ENCODE assay signal across 19 mouse cellular contexts in genomic region chr1:80812906-80813305, GRCm38 (mm10).
"Had no signal": no experiment of that assay in that cellular context is flagged by ENCODE, and none has a peak within 500 bp of the region (broad histone marks: within the 10 kb centered on the region; RNA-seq: fewer than 3 reads in every experiment).

No protein-coding gene starts in this region.

- H3K27ac ChIP-seq: intestine, embryonic 15.5 days; limb, embryonic 13.5 days; liver, embryonic 13.5 days; macrophage; midbrain, embryonic 12.5 days; midbrain, embryonic 15.5 days; neural tube, embryonic 12.5 days; neural tube, embryonic 15.5 days; stomach, embryonic 15.5 days had no signal

- ATAC-seq: intestine, embryonic 15.5 days; midbrain, embryonic 15.5 days had no signal

- H3K36me3 ChIP-seq: intestine, embryonic 15.5 days; limb, embryonic 13.5 days; liver, embryonic 13.5 days; midbrain, embryonic 12.5 days; midbrain, embryonic 15.5 days; neural tube, embryonic 12.5 days; neural tube, embryonic 15.5 days; stomach, embryonic 15.5 days had no signal

- H3K9me3 ChIP-seq: intestine, embryonic 15.5 days; limb, embryonic 13.5 days; liver, embryonic 13.5 days; midbrain, embryonic 12.5 days; midbrain, embryonic 15.5 days; neural tube, embryonic 12.5 days; neural tube, embryonic 15.5 days; stomach, embryonic 15.5 days had no signal

- H3K27me3 ChIP-seq: intestine, embryonic 15.5 days; limb, embryonic 13.5 days; liver, embryonic 13.5 days; midbrain, embryonic 12.5 days; midbrain, embryonic 15.5 days; neural tube, embryonic 12.5 days; neural tube, embryonic 15.5 days; stomach, embryonic 15.5 days had no signal

- DNase-seq: kidney, adult 11 months; kidney, adult 9 months; kidney, postnatal 10 days; kidney, postnatal 4 days; left cerebral cortex, postnatal 4 days; liver, embryonic 13.5 days; lung, adult 2 months; right cerebral cortex, adult 18-20 months; right cerebral cortex, postnatal 14 days; right cerebral cortex, postnatal 4 days; thymus, postnatal 25 days had no signal

- H3K9ac ChIP-seq: intestine, embryonic 15.5 days; limb, embryonic 13.5 days; liver, embryonic 13.5 days; midbrain, embryonic 12.5 days; midbrain, embryonic 15.5 days; neural tube, embryonic 12.5 days; neural tube, embryonic 15.5 days; stomach, embryonic 15.5 days had no signal

- H3K4me2 ChIP-seq: intestine, embryonic 15.5 days; limb, embryonic 13.5 days; liver, embryonic 13.5 days; midbrain, embryonic 12.5 days; midbrain, embryonic 15.5 days; neural tube, embryonic 12.5 days; neural tube, embryonic 15.5 days; stomach, embryonic 15.5 days had no signal

- H3K4me1 ChIP-seq: intestine, embryonic 15.5 days; limb, embryonic 13.5 days; liver, embryonic 13.5 days; midbrain, embryonic 12.5 days; midbrain, embryonic 15.5 days; neural tube, embryonic 12.5 days; neural tube, embryonic 15.5 days; stomach, embryonic 15.5 days had no signal

- H3K4me3 ChIP-seq: intestine, embryonic 15.5 days; limb, embryonic 13.5 days; liver, embryonic 13.5 days; midbrain, embryonic 12.5 days; midbrain, embryonic 15.5 days; neural tube, embryonic 12.5 days; neural tube, embryonic 15.5 days; stomach, embryonic 15.5 days had no signal
